Mouse (Mus musculus): ENCODE measurements at regions not wholly inside any gene's neighbourhood (a gene's known extent, or its start where the extent isn't known, plus 50 kb on each side); places are given as distances from the start of the nearest gene placed in this dataset.

- TF ChIP-seq CTCF (IDR thresholded peaks at IDR 0.05; ENCODE audit: low read depth) = no peak
- no peak for TF ChIP-seq EP300 (IDR thresholded peaks at IDR 0.05; ENCODE audit: low read depth)
These were observed 77.9 kb upstream of the Ccn6 start for GRCm38 (mm10) chr10:39241486-39241885.
